Mouse (Mus musculus) heart, embryonic 10.5 days (tissue): ENCODE measurements around the gene Eps8. TPM values are rescaled to one million over a fixed set of nuclear protein-coding genes. Genes with fewer than 3 reads are reported as not detected.

ENCODE experiments used
- DNase-seq: peaks from one replicate; pipeline ENCODE4 v3.0.0-alpha.2; 2017; ENCODE audit warnings: low spot score
- H3K27ac ChIP-seq: fragments of 300-500 bp; sonication (generic); 2 replicates; pipeline ENCODE4 v1.5.1; 2016; ENCODE audit warnings: mild to moderate bottlenecking
- H3K27me3 ChIP-seq: fragments of 300-500 bp; sonication (generic); 2 replicates; pipeline ENCODE4 v1.6.1; 2016; ENCODE audit warnings: mild to moderate bottlenecking; ENCODE audit not compliant: poor library complexity, insufficient read depth, severe bottlenecking
- H3K36me3 ChIP-seq: fragments of 300-500 bp; sonication (generic); 2 replicates; pipeline ENCODE4 v1.6.1; 2016; ENCODE audit warnings: mild to moderate bottlenecking, moderate library complexity
- H3K4me1 ChIP-seq: fragments of 300-500 bp; sonication (generic); 2 replicates; pipeline ENCODE4 v1.6.1; 2016; ENCODE audit warnings: mild to moderate bottlenecking
- H3K4me3 ChIP-seq: fragments of 300-500 bp; sonication (generic); 2 replicates; pipeline ENCODE4 v1.5.1; 2016; ENCODE audit warnings: mild to moderate bottlenecking, moderate library complexity
- H3K9me3 ChIP-seq: fragments of 300-500 bp; sonication (generic); 2 replicates; pipeline ENCODE4 v1.6.1; 2016; ENCODE audit warnings: mild to moderate bottlenecking, moderate library complexity
- WGBS: fragments of 180-500 bp; shearing (Covaris S2); methylation state at CpG from one replicate; pipeline ENCODE4 v1.1.7; 2016; 5-methylcytosine and 5-hydroxymethylcytosine counted together
- polyA plus RNA-seq: library from polyadenylated mRNA; unstranded; fragments of >200 nt; fragmentation: Nextera tagmentation; extraction: Ambion mirVana; gene quantifications from 2 replicates; pipeline ENCODE4 v1.2.1, GENCODE M21; 2016

The Eps8 gene
- polyA plus RNA-seq, 1 experiment from 2014 or later: 16.3 TPM

- Histone ChIP-seq H3K4me3 (no peak overlapping the region), H3K27ac (no peak overlapping the region), H3K9me3 (peaks cover 4% of the 10 kb centered on the region; the same call in 1 of the 2 replicates), H3K4me1 (no peaks in the 10 kb centered on the region), H3K27me3 (no peaks in the 10 kb centered on the region), H3K36me3 (no peaks in the 10 kb centered on the region)
- WGBS: 66% methylated on average over 14 of the region's 14 CpGs
- no peak for DNase-seq
These were observed 221.0 kb downstream of the Eps8 start for GRCm38 (mm10) chr6:137433521-137434137.

Other genes starting within 250 kb of the Eps8 start
- 154 and 170 TPM in 2 replicates for gene Strap, start 80.2 kb upstream of the Eps8 start, polyA plus RNA-seq
- 76.1 and 79.9 TPM in 2 replicates for gene Dera, start 99.7 kb upstream of the Eps8 start, polyA plus RNA-seq